Mouse (Mus musculus) layer of hippocampus, adult 18-20 months (tissue): ENCODE data around the gene Adarb2. TPM values are rescaled to one million over a fixed set of nuclear protein-coding genes. Genes with fewer than 3 reads are reported as not detected.
A peak's percentile ranks its signal among the peaks of the same experiment; 100 is the strongest.

Experiments used
- DNase-seq, 2 experiments: peaks; one replicate each; pipeline ENCODE4 v3.0.0; 2022; ENCODE audit warnings: low spot score in 2 of 2
- total RNA-seq, 2 experiments: library from RNA; stranded (reverse); gene quantifications; 2 replicates each; pipeline ENCODE4 v1.2.3; 2021

Adarb2 gene
- total RNA-seq, 2 experiments from 2014 or later, result 34.3 to 40.1 TPM

- DNase-seq, result no peak
Observed at GRCm38 (mm10) chr13:8783686-8784307, 581.1 kb downstream of the Adarb2 start.

GRCm38 (mm10) chr13:8784308-8785061, 581.8 kb downstream of the Adarb2 start:
- DNase-seq, result peak in 1 of 2 experiments; percentile 29

GRCm38 (mm10) chr13:8785185-8785584, 582.5 kb downstream of the Adarb2 start:
- peak in 1 of 2 experiments; percentile 70 for DNase-seq

- no peak for DNase-seq
Observed at GRCm38 (mm10) chr13:8793217-8793616, 590.6 kb downstream of the Adarb2 start.

- no peak for DNase-seq
Observed at GRCm38 (mm10) chr13:8800576-8800975, 597.9 kb downstream of the Adarb2 start.

- DNase-seq, result no peak
Observed at GRCm38 (mm10) chr13:8805931-8806330, 603.3 kb downstream of the Adarb2 start.
